Mouse (Mus musculus): ENCODE data around the gene Hs3st2. TPM values are rescaled to one million over a fixed set of nuclear protein-coding genes. Genes with fewer than 3 reads are reported as not detected.

The Hs3st2 gene
- total RNA-seq, 2 experiments from 2014 or later = not detected

DNA sequence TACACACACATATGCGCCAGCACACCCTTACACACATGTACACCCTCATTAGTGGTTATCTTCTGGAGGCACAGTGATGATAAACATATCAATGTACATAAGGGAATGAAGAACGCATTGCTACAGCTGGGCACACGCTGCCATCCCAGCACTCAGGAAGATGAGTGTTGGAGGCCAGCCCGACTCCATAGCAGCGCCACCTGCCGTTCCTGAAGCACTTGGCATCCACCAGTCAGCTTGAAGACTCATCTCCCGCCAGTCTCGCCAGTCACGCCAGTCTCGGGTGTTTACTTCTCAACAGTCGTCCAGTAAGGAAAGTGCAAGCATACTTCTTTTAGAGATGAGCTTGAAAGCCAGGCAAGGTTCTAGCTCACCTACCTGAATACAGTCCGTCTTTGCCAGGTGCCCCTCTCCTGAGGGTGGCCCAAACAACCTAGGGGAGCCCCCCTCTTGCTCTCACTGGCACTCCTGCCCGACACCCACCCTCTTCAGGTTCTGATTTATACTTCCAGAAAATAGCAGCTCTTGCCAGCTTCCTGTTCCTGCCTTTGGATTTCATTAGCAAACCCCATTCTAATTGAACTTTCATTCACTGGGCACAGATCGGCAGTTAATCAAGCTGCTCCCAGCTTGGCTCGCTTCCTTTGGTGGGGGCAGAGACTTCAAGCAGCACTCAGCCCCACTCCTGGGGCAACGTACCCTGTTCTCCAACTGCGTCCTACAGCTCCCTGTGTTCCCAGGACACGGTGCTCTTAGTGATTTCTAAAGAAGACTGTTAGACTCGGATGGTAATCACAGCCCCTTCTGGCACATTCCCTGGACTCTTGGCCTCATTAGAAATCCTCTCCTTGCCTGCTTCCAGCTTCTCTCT lies 148.0 kb downstream of the Hs3st2 start:
- intact Hi-C loops (cut with DNase I) = no loop called here
- no peak for DNase-seq

GRCm38 (mm10) chr7:121542458-121542857 lies 150.8 kb downstream of the Hs3st2 start:
- DNase-seq = no peak
- intact Hi-C loops (cut with DNase I) = no loop called here

GRCm38 (mm10) chr7:121549329-121550022 lies 157.8 kb downstream of the Hs3st2 start:
- intact Hi-C loops (cut with DNase I) = no loop called here

More at GRCm38 (mm10) chr7:121549329-121550022, 157.8 kb downstream of the Hs3st2 start:
- DNase-seq = no peak

Measured in gastrocnemius, postnatal 36 days (tissue).